Mouse (Mus musculus): Measurements from ENCODE around the gene Cilp.

DNA sequence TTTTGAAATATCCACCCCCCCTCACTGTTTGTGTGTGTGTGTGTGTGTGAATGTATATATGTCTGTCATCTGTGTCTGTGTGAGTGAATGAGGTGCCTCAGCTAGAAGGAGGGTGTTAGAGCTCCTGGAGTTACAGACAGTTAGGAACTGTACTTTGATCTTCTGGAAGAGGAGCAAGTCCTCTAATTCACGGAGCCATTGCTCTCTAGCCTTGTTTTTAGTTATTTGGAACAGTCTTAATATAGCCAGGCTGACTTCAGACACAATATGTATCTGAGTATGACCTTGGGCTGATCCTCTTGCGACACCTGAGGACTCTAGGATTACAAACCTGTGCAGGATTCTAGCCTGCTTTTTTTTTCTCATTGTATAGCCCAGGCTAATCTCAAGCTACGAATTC, 33.8 kb downstream of the Cilp start:
- TF ChIP-seq ZC3H11A (IDR thresholded peaks at IDR 0.05; ENCODE audit: borderline replicate concordance, low read depth, low read length) (no peak), HCFC1 (IDR thresholded peaks at IDR 0.05; ENCODE audit: borderline replicate concordance, insufficient read depth, low read length) (no peak)
